Mouse (Mus musculus): ENCODE data around the gene Epha3. TPM values are rescaled to one million over a fixed set of nuclear protein-coding genes. Genes with fewer than 3 reads are reported as not detected.

The Epha3 gene
- polyA plus RNA-seq, 1 experiment from 2014 or later: 12.0 TPM

GRCm38 (mm10) chr16:63806025-63806424 lies 58.0 kb downstream of the Epha3 start:
- 93% methylated on average over 3 of the region's 3 CpGs for WGBS
- DNase-seq (ENCODE audit: low spot score): no peak
- H3K4me3 ChIP-seq (ENCODE audit: low read depth, low read length): no peak overlapping the region
- H3K27ac ChIP-seq (ENCODE audit: low read depth, low read length): no peak overlapping the region
- no peak for ATAC-seq (replicated peaks; ENCODE audit: low FRiP score)
- H3K4me1 ChIP-seq (replicated peaks; ENCODE audit: control insufficient read depth, insufficient read depth, low read length): no peaks in the 10 kb centered on the region
- no peaks in the 10 kb centered on the region for H3K27me3 ChIP-seq (replicated peaks; ENCODE audit: control insufficient read depth, insufficient read depth, low read length)
- H3K9ac ChIP-seq (ENCODE audit: low read depth, low read length): no peak overlapping the region
- H3K9me3 ChIP-seq (ENCODE audit: control insufficient read depth, low read length): no peaks in the 10 kb centered on the region
- H3K4me2 ChIP-seq: no peak overlapping the region
- H3K36me3 ChIP-seq (ENCODE audit: control insufficient read depth, insufficient read depth, low read length): no peaks in the 10 kb centered on the region

- no peak overlapping the region for H3K4me2 ChIP-seq
- no peak overlapping the region for H3K27ac ChIP-seq (ENCODE audit: low read depth, low read length)
- H3K4me3 ChIP-seq (ENCODE audit: low read depth, low read length): no peak overlapping the region
- no peak for ATAC-seq (replicated peaks; ENCODE audit: low FRiP score)
- H3K9me3 ChIP-seq (ENCODE audit: control insufficient read depth, low read length): no peaks in the 10 kb centered on the region
- H3K27me3 ChIP-seq (replicated peaks; ENCODE audit: control insufficient read depth, insufficient read depth, low read length): no peaks in the 10 kb centered on the region
- 78% methylated on average over 3 of the region's 3 CpGs for WGBS
- no peak overlapping the region for H3K9ac ChIP-seq (ENCODE audit: low read depth, low read length)
- DNase-seq (ENCODE audit: low spot score): no peak
- no peaks in the 10 kb centered on the region for H3K4me1 ChIP-seq (replicated peaks; ENCODE audit: control insufficient read depth, insufficient read depth, low read length)
- H3K36me3 ChIP-seq (ENCODE audit: control insufficient read depth, insufficient read depth, low read length): no peaks in the 10 kb centered on the region
Observed at GRCm38 (mm10) chr16:63801436-63801835, 62.5 kb downstream of the Epha3 start.

GRCm38 (mm10) chr16:63798341-63798740 lies 65.6 kb downstream of the Epha3 start:
- no peak overlapping the region for H3K27ac ChIP-seq (ENCODE audit: low read depth, low read length)
- H3K9ac ChIP-seq (ENCODE audit: low read depth, low read length): no peak overlapping the region
- H3K4me3 ChIP-seq (ENCODE audit: low read depth, low read length): no peak overlapping the region
- no peaks in the 10 kb centered on the region for H3K27me3 ChIP-seq (replicated peaks; ENCODE audit: control insufficient read depth, insufficient read depth, low read length)
- no peaks in the 10 kb centered on the region for H3K4me1 ChIP-seq (replicated peaks; ENCODE audit: control insufficient read depth, insufficient read depth, low read length)
- ATAC-seq (replicated peaks; ENCODE audit: low FRiP score): no peak
- WGBS: 76% methylated on average over 2 of the region's 2 CpGs
- H3K9me3 ChIP-seq (ENCODE audit: control insufficient read depth, low read length): no peaks in the 10 kb centered on the region
- no peaks in the 10 kb centered on the region for H3K36me3 ChIP-seq (ENCODE audit: control insufficient read depth, insufficient read depth, low read length)
- DNase-seq (ENCODE audit: low spot score): no peak
- H3K4me2 ChIP-seq: no peak overlapping the region

- Histone ChIP-seq H3K27ac (ENCODE audit: low read depth, low read length) (no peak overlapping the region), H3K27me3 (replicated peaks; ENCODE audit: control insufficient read depth, insufficient read depth, low read length) (no peaks in the 10 kb centered on the region), H3K36me3 (ENCODE audit: control insufficient read depth, insufficient read depth, low read length) (no peaks in the 10 kb centered on the region), H3K9me3 (ENCODE audit: control insufficient read depth, low read length) (no peaks in the 10 kb centered on the region), H3K9ac (ENCODE audit: low read depth, low read length) (no peak overlapping the region), H3K4me2 (no peak overlapping the region), H3K4me1 (replicated peaks; ENCODE audit: control insufficient read depth, insufficient read depth, low read length) (no peaks in the 10 kb centered on the region), H3K4me3 (ENCODE audit: low read depth, low read length) (no peak overlapping the region)
- DNase-seq (ENCODE audit: low spot score): no peak
- WGBS: 90% methylated on average over 5 of the region's 5 CpGs
- ATAC-seq (replicated peaks; ENCODE audit: low FRiP score): no peak
Observed at GRCm38 (mm10) chr16:63794292-63794691, 69.7 kb downstream of the Epha3 start.

- WGBS: 77% methylated on average over 1 of the region's 1 CpGs
- no peaks in the 10 kb centered on the region for H3K9me3 ChIP-seq (ENCODE audit: control insufficient read depth, low read length)
Observed at GRCm38 (mm10) chr16:63793805-63794204, 70.2 kb downstream of the Epha3 start.

GRCm38 (mm10) chr16:63792084-63792483 lies 71.9 kb downstream of the Epha3 start:
- H3K36me3 ChIP-seq (ENCODE audit: control insufficient read depth, insufficient read depth, low read length): no peaks in the 10 kb centered on the region
- DNase-seq (ENCODE audit: low spot score): no peak
- H3K4me2 ChIP-seq: no peak overlapping the region
- no peak overlapping the region for H3K9ac ChIP-seq (ENCODE audit: low read depth, low read length)
- no peak for ATAC-seq (replicated peaks; ENCODE audit: low FRiP score)
- no peaks in the 10 kb centered on the region for H3K27me3 ChIP-seq (replicated peaks; ENCODE audit: control insufficient read depth, insufficient read depth, low read length)
- H3K4me3 ChIP-seq (ENCODE audit: low read depth, low read length): no peak overlapping the region
- 77% methylated on average over 2 of the region's 2 CpGs for WGBS
- H3K9me3 ChIP-seq (ENCODE audit: control insufficient read depth, low read length): no peaks in the 10 kb centered on the region
- H3K27ac ChIP-seq (ENCODE audit: low read depth, low read length): no peak overlapping the region
- no peaks in the 10 kb centered on the region for H3K4me1 ChIP-seq (replicated peaks; ENCODE audit: control insufficient read depth, insufficient read depth, low read length)

More at GRCm38 (mm10) chr16:63793805-63794204, 70.2 kb downstream of the Epha3 start:
- H3K27ac ChIP-seq (ENCODE audit: low read depth, low read length): no peak overlapping the region
- no peak for DNase-seq (ENCODE audit: low spot score)
- no peaks in the 10 kb centered on the region for H3K4me1 ChIP-seq (replicated peaks; ENCODE audit: control insufficient read depth, insufficient read depth, low read length)
- no peak for ATAC-seq (replicated peaks; ENCODE audit: low FRiP score)
- H3K36me3 ChIP-seq (ENCODE audit: control insufficient read depth, insufficient read depth, low read length): no peaks in the 10 kb centered on the region
- no peaks in the 10 kb centered on the region for H3K27me3 ChIP-seq (replicated peaks; ENCODE audit: control insufficient read depth, insufficient read depth, low read length)
- H3K4me2 ChIP-seq: no peak overlapping the region
- H3K9ac ChIP-seq (ENCODE audit: low read depth, low read length): no peak overlapping the region
- H3K4me3 ChIP-seq (ENCODE audit: low read depth, low read length): no peak overlapping the region

GRCm38 (mm10) chr16:63783544-63783943 lies 80.4 kb downstream of the Epha3 start:
- Histone ChIP-seq H3K36me3 (ENCODE audit: control insufficient read depth, insufficient read depth, low read length) (no peaks in the 10 kb centered on the region), H3K4me3 (ENCODE audit: low read depth, low read length) (no peak overlapping the region), H3K9me3 (ENCODE audit: control insufficient read depth, low read length) (no peaks in the 10 kb centered on the region), H3K4me1 (replicated peaks; ENCODE audit: control insufficient read depth, insufficient read depth, low read length) (no peaks in the 10 kb centered on the region), H3K4me2 (no peak overlapping the region), H3K27ac (ENCODE audit: low read depth, low read length) (no peak overlapping the region), H3K9ac (ENCODE audit: low read depth, low read length) (no peak overlapping the region), H3K27me3 (replicated peaks; ENCODE audit: control insufficient read depth, insufficient read depth, low read length) (no peaks in the 10 kb centered on the region)
- WGBS: 80% methylated on average over 7 of the region's 7 CpGs
- ATAC-seq (replicated peaks; ENCODE audit: low FRiP score) (no peak), DNase-seq (ENCODE audit: low spot score) (no peak)

GRCm38 (mm10) chr16:63782101-63782500 lies 81.9 kb downstream of the Epha3 start:
- no peaks in the 10 kb centered on the region for H3K9me3 ChIP-seq (ENCODE audit: control insufficient read depth, low read length)
- no peak overlapping the region for H3K27ac ChIP-seq (ENCODE audit: low read depth, low read length)
- no peak overlapping the region for H3K4me3 ChIP-seq (ENCODE audit: low read depth, low read length)
- H3K9ac ChIP-seq (ENCODE audit: low read depth, low read length): no peak overlapping the region
- no peaks in the 10 kb centered on the region for H3K27me3 ChIP-seq (replicated peaks; ENCODE audit: control insufficient read depth, insufficient read depth, low read length)
- ATAC-seq (replicated peaks; ENCODE audit: low FRiP score) (no peak), DNase-seq (ENCODE audit: low spot score) (no peak)
- WGBS: 71% methylated on average over 1 of the region's 1 CpGs
- no peaks in the 10 kb centered on the region for H3K36me3 ChIP-seq (ENCODE audit: control insufficient read depth, insufficient read depth, low read length)
- H3K4me2 ChIP-seq: no peak overlapping the region
- H3K4me1 ChIP-seq (replicated peaks; ENCODE audit: control insufficient read depth, insufficient read depth, low read length): no peaks in the 10 kb centered on the region

GRCm38 (mm10) chr16:63780151-63780550 lies 83.8 kb downstream of the Epha3 start:
- Histone ChIP-seq H3K27me3 (replicated peaks; ENCODE audit: control insufficient read depth, insufficient read depth, low read length) (no peaks in the 10 kb centered on the region), H3K4me1 (replicated peaks; ENCODE audit: control insufficient read depth, insufficient read depth, low read length) (no peaks in the 10 kb centered on the region), H3K4me2 (no peak overlapping the region), H3K9me3 (ENCODE audit: control insufficient read depth, low read length) (no peaks in the 10 kb centered on the region), H3K27ac (ENCODE audit: low read depth, low read length) (no peak overlapping the region), H3K36me3 (ENCODE audit: control insufficient read depth, insufficient read depth, low read length) (no peaks in the 10 kb centered on the region), H3K9ac (ENCODE audit: low read depth, low read length) (no peak overlapping the region), H3K4me3 (ENCODE audit: low read depth, low read length) (no peak overlapping the region)
- WGBS: 78% methylated on average over 5 of the region's 5 CpGs
- ATAC-seq (replicated peaks; ENCODE audit: low FRiP score) (no peak), DNase-seq (ENCODE audit: low spot score) (no peak)

All from liver, embryonic 11.5 days (tissue).